Mouse (Mus musculus) liver, adult 2 months (tissue): ENCODE results near the gene Ptges3l.

Experiments
- CTCF ChIP-seq: fragments of 200-500 bp; IDR thresholded peaks from 2 replicates; pipeline ENCODE4 v1.5.1; 2011; ENCODE audit warnings: low read depth, low read length, control low read depth
- POLR2A ChIP-seq: fragments of 200-500 bp; IDR thresholded peaks from 2 replicates; pipeline ENCODE4 v1.6.1; 2011; ENCODE audit warnings: low read length, control low read depth; ENCODE audit not compliant: insufficient read depth; ENCODE audit errors: extremely low read depth

- TF ChIP-seq CTCF (no peak), POLR2A (no peak)
These were observed 44.0 kb upstream of the Ptges3l start for GRCm38 (mm10) chr11:101469155-101469554.
